Mouse (Mus musculus) myocyte (in vitro differentiated cells): ENCODE results near the gene Ppara.

ENCODE experiments used
- CEBPB ChIP-seq: IDR thresholded peaks from 2 replicates; pipeline ENCODE4 v1.6.1; 2011; ENCODE audit warnings: mild to moderate bottlenecking, moderate library complexity; ENCODE audit not compliant: poor library complexity, insufficient read depth, severe bottlenecking
- MAX ChIP-seq: IDR thresholded peaks from one replicate; pipeline ENCODE4 v1.6.1; 2011; ENCODE audit warnings: low read depth, mild to moderate bottlenecking, control low read depth
- MYOD1 ChIP-seq, 3 experiments: IDR thresholded peaks; one replicate each; pipeline ENCODE4 v1.6.1; 2011; ENCODE audit warnings: control low read depth in 2 of 3, low read depth in 2 of 3, mild to moderate bottlenecking in 2 of 3, moderate library complexity in 1 of 3; ENCODE audit not compliant: insufficient read length in 2 of 3, control insufficient read depth in 1 of 3
- MYOG ChIP-seq, 3 experiments: IDR thresholded peaks; one replicate each; pipeline ENCODE4 v1.6.1; 2011; ENCODE audit warnings: control low read depth in 2 of 3, low read depth in 2 of 3, mild to moderate bottlenecking in 2 of 3; ENCODE audit not compliant: insufficient read length in 2 of 3, control insufficient read depth in 1 of 3, insufficient read depth in 1 of 3
- POLR2A ChIP-seq: IDR thresholded peaks from one replicate; pipeline ENCODE4 v1.6.1; 2011; ENCODE audit warnings: low read depth, mild to moderate bottlenecking, control low read depth, moderate library complexity; ENCODE audit not compliant: insufficient read length
- POLR2AphosphoS2 ChIP-seq: IDR thresholded peaks from one replicate; pipeline ENCODE4 v1.6.1; 2011; ENCODE audit warnings: low read depth, control low read depth; ENCODE audit not compliant: insufficient read length
- USF1 ChIP-seq: IDR thresholded peaks from one replicate; pipeline ENCODE4 v1.6.1; 2011; ENCODE audit warnings: low read depth, mild to moderate bottlenecking, control low read depth, moderate library complexity

GRCm38 (mm10) chr15:85841796-85842360, 107.1 kb downstream of the Ppara start:
- TF ChIP-seq MYOD1 (IDR thresholded peaks at IDR 0.05; ENCODE audit: control insufficient read depth in 1 of 3, insufficient read length in 2 of 3, low read depth in 2 of 3), result no peak
- no peak for TF ChIP-seq USF1
- no peak for TF ChIP-seq POLR2AphosphoS2
- no peak for TF ChIP-seq POLR2A
- TF ChIP-seq CEBPB, result no peak
- no peak for TF ChIP-seq MAX
- TF ChIP-seq MYOG (IDR thresholded peaks at IDR 0.05; ENCODE audit: control insufficient read depth in 1 of 3, insufficient read depth in 1 of 3, insufficient read length in 2 of 3, low read depth in 2 of 3), result no peak
